Mouse (Mus musculus) bone marrow, adult 2 months (tissue): ENCODE results near the gene Chst3. TPM values are rescaled to one million over a fixed set of nuclear protein-coding genes. Genes with fewer than 3 reads are reported as not detected.
"Not testable (repeated sequence)": the region's sequence is repeated elsewhere in the genome, so short reads cannot be mapped to it uniquely, and the experiment has no call there.

Experiments
- H3K27ac ChIP-seq: fragments of 200-500 bp; 2 replicates; pipeline ENCODE4 v1.5.1; 2012; ENCODE audit warnings: low read depth, mild to moderate bottlenecking, control low read depth, inconsistent platforms, low read length; ENCODE audit not compliant: control insufficient read depth, poor library complexity, insufficient read depth
- H3K4me1 ChIP-seq: fragments of 200-500 bp; 2 replicates; pipeline ENCODE4 v1.6.1; 2011; ENCODE audit warnings: low read length; ENCODE audit not compliant: control insufficient read depth, insufficient read depth
- H3K4me3 ChIP-seq: fragments of 200-500 bp; replicated peaks from 2 replicates; pipeline ENCODE3; 2011; ENCODE audit warnings: mild to moderate bottlenecking, low read depth, low read length, control low read depth; ENCODE audit not compliant: control insufficient read depth
- CTCF ChIP-seq: fragments of 200-500 bp; IDR thresholded peaks from 2 replicates; pipeline ENCODE4 v1.5.1; 2011; ENCODE audit warnings: low read length, control low read depth; ENCODE audit not compliant: control insufficient read depth, insufficient read depth
- POLR2A ChIP-seq: fragments of 200-500 bp; IDR thresholded peaks from 2 replicates; pipeline ENCODE4 v1.6.1; 2011; ENCODE audit warnings: low read depth, mild to moderate bottlenecking, control low read depth, low read length, borderline replicate concordance; ENCODE audit not compliant: control insufficient read depth
- WGBS: fragments of 180-500 bp; shearing (Covaris S2); methylation state at CpG from one replicate; pipeline ENCODE4 v1.1.7; 2018; 5-methylcytosine and 5-hydroxymethylcytosine counted together
- polyA plus RNA-seq: library from polyadenylated mRNA; stranded (reverse); fragments of >200 nt; gene quantifications from 2 replicates; pipeline ENCODE4 v1.2.4, GENCODE M21; 2011; ENCODE audit warnings: low replicate concordance; ENCODE audit not compliant: missing spikeins, insufficient read depth, insufficient read length

Chst3 gene
- polyA plus RNA-seq, 1 experiment, result 16.5 TPM

- TF ChIP-seq POLR2A (no peak), CTCF (no peak)
- 83% methylated on average over 16 of the region's 16 CpGs for WGBS
- no peak overlapping the region for H3K27ac ChIP-seq
- H3K4me3 ChIP-seq, result no peak overlapping the region
- peaks cover 8% of the 10 kb centered on the region; the same call in 1 of the 2 replicates for H3K4me1 ChIP-seq
Observed at GRCm38 (mm10) chr10:60257261-60257825, 38.3 kb upstream of the Chst3 start.

GRCm38 (mm10) chr10:60256088-60256487 is 37.0 kb upstream of the Chst3 start:
- TF ChIP-seq POLR2A (no peak), CTCF (no peak)
- H3K4me3 ChIP-seq, result no peak overlapping the region
- H3K27ac ChIP-seq, result no peak overlapping the region
- peaks cover 6% of the 10 kb centered on the region; the same call in 1 of the 2 replicates for H3K4me1 ChIP-seq
- 66% methylated on average over 6 of the region's 6 CpGs for WGBS

- peaks cover 2% of the 10 kb centered on the region; the same call in 1 of the 2 replicates for H3K4me1 ChIP-seq
- peak overlapping the region; percentile 60 for H3K27ac ChIP-seq
- WGBS, result 31% methylated on average over 4 of the region's 4 CpGs
- H3K4me3 ChIP-seq, result no peak overlapping the region
- TF ChIP-seq POLR2A (no peak), CTCF (no peak)
Observed at GRCm38 (mm10) chr10:60252606-60253005, 33.5 kb upstream of the Chst3 start.

- H3K27ac ChIP-seq, result peak overlapping the region; percentile 60
- TF ChIP-seq POLR2A, result no peak
- no peak overlapping the region for H3K4me3 ChIP-seq
- 58% methylated on average over 4 of the region's 4 CpGs for WGBS
- H3K4me1 ChIP-seq, result peaks cover 2% of the 10 kb centered on the region; the same call in 1 of the 2 replicates
Observed at GRCm38 (mm10) chr10:60252187-60252586, 33.1 kb upstream of the Chst3 start.

- peaks cover 2% of the 10 kb centered on the region; the same call in 1 of the 2 replicates for H3K4me1 ChIP-seq
- H3K27ac ChIP-seq, result no peak overlapping the region
- WGBS, result 80% methylated on average over 13 of the region's 13 CpGs
- TF ChIP-seq POLR2A (no peak), CTCF (no peak)
- no peak overlapping the region for H3K4me3 ChIP-seq
Observed at GRCm38 (mm10) chr10:60250426-60250965, 31.4 kb upstream of the Chst3 start.

GRCm38 (mm10) chr10:60248345-60248744 is 29.3 kb upstream of the Chst3 start:
- H3K4me3 ChIP-seq, H3K27ac ChIP-seq, H3K4me1 ChIP-seq: not testable (repeated sequence)
- whole genome bisulfite sequencing, result 76% methylated on average over 3 of the region's 3 CpGs

GRCm38 (mm10) chr10:60246519-60246918 is 27.5 kb upstream of the Chst3 start:
- 55% methylated on average over 5 of the region's 5 CpGs for WGBS
- Histone ChIP-seq H3K4me1 (no peaks in the 10 kb centered on the region; the same call in 1 of the 2 replicates), H3K4me3 (no peak overlapping the region), H3K27ac (no peak overlapping the region)
- TF ChIP-seq CTCF, result peak; percentile 71
- TF ChIP-seq POLR2A, result no peak

- WGBS, result 78% methylated on average over 7 of the region's 7 CpGs
- H3K27ac ChIP-seq, result no peak overlapping the region
- no peak overlapping the region for H3K4me3 ChIP-seq
- H3K4me1 ChIP-seq, result no peaks in the 10 kb centered on the region; the same call in 1 of the 2 replicates
- TF ChIP-seq POLR2A, result no peak
Observed at GRCm38 (mm10) chr10:60245635-60246034, 26.6 kb upstream of the Chst3 start.

GRCm38 (mm10) chr10:60245041-60245440 is 26.0 kb upstream of the Chst3 start:
- WGBS, result 3% methylated on average over 8 of the region's 8 CpGs
- H3K27ac ChIP-seq, result no peak overlapping the region
- H3K4me3 ChIP-seq, result no peak overlapping the region
- no peaks in the 10 kb centered on the region; the same call in 1 of the 2 replicates for H3K4me1 ChIP-seq
- TF ChIP-seq CTCF (peak; percentile 98), POLR2A (no peak)
